Mouse (Mus musculus) induced T-regulatory cell, adult 2 months (primary cell): ENCODE measurements around the gene Itpr2.

Source experiments
- DNase-seq: peaks from one replicate; pipeline ENCODE4 v3.0.0-alpha.2; 2012; ENCODE audit warnings: low read depth

Gene Itpr2

GRCm38 (mm10) chr6:146110832-146111741 is 390.9 kb downstream of the Itpr2 start:
- DNase-seq: no peak

DNA sequence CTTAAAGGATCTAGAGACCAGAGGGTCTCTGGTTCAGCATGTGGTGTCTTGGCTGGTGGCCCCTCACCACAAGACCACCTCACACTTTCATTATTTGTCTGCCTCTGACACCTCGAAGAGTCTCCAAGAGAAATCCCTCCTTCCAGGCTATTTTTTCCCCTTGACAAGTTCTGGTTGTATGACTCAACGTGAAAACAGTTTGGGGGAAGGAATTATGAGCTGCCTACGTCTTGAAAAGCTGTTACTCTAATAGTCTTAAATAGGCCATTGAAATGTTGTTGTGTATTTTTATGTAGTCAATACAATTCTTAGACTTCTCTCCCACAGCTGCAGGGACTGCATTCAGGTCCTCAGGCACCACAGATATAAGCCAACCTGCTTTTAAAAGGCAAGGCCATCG is 391.6 kb downstream of the Itpr2 start:
- no peak for DNase-seq

DNA sequence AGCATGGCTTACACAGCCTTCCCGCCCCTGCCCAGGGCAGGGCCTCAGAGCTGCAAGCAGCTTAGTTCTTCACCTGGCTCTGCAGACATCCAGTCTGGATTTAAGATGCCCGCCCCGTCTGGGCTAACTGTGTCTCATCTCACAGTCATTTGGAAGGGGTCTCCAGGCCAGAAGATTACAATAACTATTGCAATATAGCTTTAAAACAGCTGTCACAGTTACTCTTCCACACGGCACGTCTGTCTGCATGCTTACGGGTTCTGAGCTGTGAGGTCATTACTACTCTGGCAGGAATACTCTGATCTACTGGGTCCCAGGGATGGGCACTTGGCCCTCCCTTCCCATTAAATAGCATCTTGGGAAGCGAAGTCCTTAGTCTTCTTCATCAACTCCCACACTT is 393.3 kb downstream of the Itpr2 start:
- no peak for DNase-seq

GRCm38 (mm10) chr6:146107117-146107832 is 394.7 kb downstream of the Itpr2 start:
- DNase-seq: peak; percentile 40

DNA sequence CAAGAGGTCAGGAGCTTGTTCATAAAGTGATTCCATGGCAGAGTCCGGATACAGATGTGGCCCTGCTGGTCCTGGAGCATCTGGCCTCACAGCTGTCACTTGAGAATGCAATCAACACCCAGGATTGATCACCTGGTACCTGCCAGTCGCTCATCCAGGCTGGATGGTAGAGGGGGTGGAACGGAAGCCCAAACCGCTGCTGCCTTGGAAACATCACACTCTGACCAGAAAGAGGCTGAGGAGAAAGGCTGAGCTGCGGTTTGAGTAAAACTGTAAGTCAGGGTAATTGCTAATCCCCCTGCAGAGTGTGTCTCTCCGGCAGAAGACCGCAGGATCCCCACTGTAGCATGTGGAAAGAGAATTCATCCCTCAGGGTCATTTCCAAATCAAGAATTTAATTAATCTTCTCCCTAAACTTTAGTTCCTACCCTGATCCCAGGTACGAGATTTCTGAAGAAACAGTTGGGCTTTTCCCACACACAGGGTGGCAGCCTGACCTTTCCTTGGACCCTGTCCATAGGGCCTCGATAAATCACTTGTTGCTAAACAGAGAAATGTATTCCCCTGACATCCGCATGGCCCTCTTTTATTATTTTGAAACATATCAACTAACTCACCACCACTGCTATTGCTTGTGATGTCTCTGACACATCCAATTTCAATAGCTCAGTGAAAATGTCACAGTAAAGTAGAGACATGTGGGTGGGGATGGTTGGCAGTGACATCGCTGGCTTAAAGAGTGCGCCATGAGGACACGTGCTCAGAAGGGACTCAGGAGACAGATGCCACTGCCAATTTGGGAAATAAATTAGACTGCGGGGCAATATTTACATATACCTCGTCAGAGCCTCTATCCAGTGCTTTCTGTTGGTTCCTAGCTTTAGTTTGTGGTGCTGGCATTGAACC is 418.7 kb downstream of the Itpr2 start:
- peak; percentile 68 for DNase-seq

DNA sequence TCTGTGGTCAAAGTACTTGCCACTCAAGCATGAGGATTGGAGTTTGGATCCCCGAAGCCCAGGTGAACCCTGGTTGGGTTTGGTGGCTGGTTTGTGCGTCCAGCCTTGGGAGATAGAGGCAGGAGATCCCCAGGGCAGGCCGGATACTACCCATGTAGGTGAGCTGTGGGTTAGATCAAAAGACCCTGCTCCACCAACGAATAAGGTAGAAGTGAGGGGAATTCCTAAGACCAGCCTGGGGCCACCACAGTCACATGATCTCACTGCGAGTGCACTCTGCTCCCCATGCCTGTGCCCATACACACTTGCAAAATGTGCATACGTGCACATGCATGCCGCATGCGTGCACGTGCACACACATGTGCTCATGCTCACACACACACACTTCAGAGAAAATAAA is 419.5 kb downstream of the Itpr2 start:
- DNase-seq: peak; percentile 85

DNA sequence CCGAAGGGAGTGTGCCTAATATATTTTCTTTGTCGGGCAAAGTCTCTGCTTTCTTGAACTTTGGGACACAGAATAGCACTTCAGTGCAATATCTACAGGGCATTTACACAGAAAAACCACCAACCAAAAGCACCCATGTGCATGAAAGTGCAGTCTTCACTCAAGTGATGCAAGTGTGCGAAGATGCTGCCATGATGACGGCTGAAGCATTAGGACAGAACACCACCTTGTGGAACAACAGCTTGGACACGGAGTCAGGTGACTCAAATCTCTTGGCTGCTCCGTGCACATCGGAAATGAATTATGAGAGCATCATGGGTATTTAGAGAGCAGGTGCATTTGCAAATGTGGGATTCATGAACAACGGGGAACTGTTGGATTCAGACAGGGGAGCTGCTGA is 420.4 kb downstream of the Itpr2 start:
- DNase-seq: no peak

DNA sequence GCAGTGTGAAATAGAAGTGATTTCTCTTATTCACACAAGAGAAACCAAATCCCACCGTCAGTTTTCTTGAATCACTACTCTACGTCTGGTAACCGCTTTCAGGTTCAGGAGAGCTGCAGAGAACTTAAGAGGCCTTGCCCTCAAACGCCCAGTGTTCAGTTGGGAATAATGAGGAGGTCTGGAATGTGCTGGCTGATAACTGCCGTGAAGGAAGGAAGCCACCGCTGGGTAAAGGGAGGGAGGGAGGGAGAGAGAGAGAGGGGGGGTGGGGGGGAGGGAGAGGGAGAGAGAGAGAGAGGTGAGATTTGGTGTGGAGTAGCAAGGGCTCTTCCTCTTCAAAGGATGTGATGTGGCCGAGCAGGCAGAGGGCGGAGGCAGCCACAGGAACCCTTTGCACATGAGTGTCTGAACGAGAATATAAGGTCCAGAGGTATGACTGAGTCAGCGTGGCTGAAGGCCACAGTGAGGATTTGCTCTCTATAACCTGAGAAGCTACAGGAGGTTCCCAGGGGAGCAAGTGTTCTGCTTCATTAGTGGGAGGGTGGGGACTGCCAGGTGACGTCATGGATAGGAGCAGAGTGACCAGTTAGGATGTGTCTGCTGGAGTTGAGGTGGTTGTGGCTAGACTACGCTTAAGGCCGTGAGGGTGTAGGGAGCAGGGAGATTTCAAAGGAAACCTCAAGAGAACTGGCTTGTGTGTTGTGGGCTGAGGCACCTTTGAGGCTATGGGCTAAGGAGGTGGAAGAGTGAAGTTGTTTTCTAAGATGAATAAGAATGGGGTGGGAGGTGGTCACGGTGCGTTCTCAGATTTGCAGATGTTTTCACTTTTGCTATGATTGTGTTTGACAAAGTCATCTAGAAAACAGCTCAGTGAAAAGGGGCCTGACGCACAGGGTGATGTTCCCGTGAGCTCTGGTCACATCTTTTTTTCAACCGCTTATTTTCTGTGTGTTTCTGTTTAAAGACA is 421.2 kb downstream of the Itpr2 start:
- DNase-seq: peak; percentile 93

DNA sequence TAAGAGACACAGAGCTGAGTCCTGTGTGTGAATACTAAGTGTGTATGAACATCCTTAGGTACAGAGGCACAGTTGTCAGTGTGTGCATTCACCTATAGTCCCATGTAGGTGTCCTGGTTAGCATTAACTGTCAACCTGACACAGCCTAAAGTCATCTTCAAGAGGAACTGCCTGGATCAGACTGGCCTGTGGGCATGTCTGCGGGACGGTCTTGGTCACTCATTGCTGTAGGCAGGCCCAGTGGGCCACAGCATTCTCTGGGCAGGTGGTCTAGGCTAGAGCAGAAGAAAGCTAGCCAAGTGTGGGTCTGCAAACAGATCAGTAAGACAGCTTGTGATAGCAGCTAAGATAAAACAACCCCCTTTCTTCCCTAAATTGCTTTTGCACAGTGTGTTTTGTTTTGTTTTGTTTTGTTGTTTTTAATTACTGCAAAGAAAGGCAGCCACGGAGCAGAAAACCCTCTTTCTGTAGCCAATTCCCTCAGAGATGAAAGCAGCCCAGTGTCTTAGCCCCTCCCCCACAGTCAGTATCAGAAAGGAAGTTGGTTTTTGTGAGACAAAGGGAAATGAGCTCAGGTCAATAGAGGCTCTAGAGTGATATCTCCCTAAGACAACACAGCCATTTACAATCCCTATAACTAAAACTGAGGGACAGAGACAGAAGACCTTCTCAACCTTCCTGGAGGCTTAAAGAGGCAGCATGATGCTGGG is 422.1 kb downstream of the Itpr2 start:
- DNase-seq: peak; percentile 94

GRCm38 (mm10) chr6:146079261-146079660 is 422.8 kb downstream of the Itpr2 start:
- DNase-seq: peak; percentile 92

DNA sequence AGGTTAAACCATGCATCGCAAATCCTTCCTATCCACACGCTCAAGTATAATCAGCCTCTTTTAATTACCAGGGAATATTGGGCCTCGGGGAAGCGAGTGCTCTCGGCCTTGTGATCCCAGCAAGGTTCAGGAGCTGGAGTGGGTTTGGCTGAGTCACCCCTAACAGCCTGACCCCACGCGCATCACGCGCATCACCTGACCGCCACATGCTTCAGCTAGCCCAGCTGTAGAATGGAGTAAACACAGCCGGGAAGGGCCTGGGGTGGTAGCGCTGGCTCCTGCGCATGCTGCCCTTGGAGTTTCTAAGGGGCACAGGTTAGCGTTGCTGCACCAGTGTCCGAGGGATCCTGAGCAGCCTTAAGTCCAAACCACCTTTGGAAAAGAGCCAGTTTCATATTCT is 423.9 kb downstream of the Itpr2 start:
- DNase-seq: no peak

- peak; percentile 84 for DNase-seq
These were observed 424.7 kb downstream of the Itpr2 start for GRCm38 (mm10) chr6:146077124-146077889.

DNA sequence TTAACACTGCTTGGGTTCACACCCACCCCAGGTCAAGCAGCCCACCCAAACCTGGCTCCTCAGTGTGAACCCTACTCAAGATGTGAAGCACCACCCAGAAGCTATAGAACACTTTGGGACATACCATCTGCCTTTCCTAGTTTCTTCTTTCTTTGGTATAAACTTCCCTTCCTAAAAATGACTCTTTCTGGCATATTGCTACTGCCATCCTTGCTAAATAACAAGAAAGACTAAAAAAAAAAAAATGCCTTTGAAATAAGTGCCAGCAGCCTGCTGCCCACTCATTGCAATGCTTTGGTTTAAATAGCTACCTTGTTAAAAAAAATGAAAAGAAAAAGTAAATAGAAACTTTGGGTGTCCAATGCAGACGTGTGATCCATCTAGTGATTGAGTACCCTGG is 429.2 kb downstream of the Itpr2 start:
- no peak for DNase-seq

DNA sequence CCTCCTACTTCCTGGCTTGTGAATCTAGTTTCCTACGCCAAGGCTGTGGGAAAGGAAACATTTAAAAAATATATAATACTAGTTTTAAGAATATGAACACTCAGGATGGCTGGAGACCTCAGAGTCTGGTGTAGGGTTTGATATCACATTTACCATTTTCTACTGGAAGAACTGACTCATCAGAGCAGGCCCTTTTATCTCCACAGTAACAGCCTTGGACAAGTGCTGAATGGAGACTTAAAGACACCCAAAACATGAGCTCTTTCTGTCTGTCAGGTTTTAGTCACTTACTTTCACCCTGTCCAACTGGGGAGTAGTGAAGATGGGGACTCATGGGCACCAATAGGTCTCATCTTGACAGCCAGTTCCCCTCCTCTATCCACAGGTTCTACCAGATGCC is 430.1 kb downstream of the Itpr2 start:
- DNase-seq: peak; percentile 16
